Mouse (Mus musculus) megakaryocyte, adult 5-6 weeks (primary cell): ENCODE data around the gene Zc3h12d. TPM values are rescaled to one million over a fixed set of nuclear protein-coding genes. Genes with fewer than 3 reads are reported as not detected.
"Not testable (repeated sequence)": the region's sequence is repeated elsewhere in the genome, so short reads cannot be mapped to it uniquely, and the experiment has no call there.

Source experiments
- ATAC-seq: 2 replicates; pipeline ENCODE4 v1.8.0; 2016; ENCODE audit warnings: mild to moderate bottlenecking, inconsistent platforms; ENCODE audit not compliant: poor library complexity, severe bottlenecking
- total RNA-seq, 2 experiments: library from RNA; stranded (forward) in 1 of 2; stranded (reverse) in 1 of 2; fragments of 153-499, 151-499 nt in 1 of 2; fragments of 221-1000, 200-1000 nt in 1 of 2; gene quantifications; 2 replicates each; pipeline versions ENCODE4 v1.2.3 to v1.2.4; 2015 to 2017

The Zc3h12d gene
- total RNA-seq, 2 experiments from 2014 or later = 7.3 to 9.3 TPM

GRCm38 (mm10) chr10:7870571-7871315 is 38.5 kb downstream of the Zc3h12d start:
- ATAC-seq = 0 out of 2 replicates have a peak, but pooled peaks have one; percentile 30

DNA sequence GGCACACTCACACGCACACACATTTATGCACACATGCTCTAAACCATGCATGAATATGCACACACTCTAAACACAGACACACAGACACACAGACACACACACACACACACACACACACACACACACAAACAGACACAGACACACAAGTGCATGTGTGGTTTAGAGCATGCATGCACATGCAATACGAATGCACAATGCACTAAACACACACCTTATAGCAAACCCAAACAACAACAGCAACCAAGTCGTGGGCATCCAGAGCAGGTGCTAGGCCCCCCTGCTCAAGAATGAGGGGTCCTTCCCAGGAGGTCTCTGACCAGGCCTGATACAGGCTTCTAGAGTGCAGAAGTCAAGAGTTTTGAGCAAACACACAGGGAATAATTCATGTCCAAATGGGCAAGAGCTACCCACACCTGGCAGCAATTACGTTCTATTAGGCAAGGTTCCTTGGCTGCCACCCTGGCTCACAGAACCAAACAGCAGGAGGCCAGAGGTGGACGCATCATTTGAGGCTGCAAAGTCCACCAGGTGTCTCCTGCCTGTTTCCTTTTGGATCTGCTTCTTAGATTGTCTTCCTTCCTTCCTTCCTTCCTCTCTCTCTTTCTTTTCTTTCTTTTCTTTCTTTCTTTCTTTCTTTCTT is 39.2 kb downstream of the Zc3h12d start:
- ATAC-seq = no peak

- no peak for ATAC-seq
Observed at GRCm38 (mm10) chr10:7874194-7874593, 41.9 kb downstream of the Zc3h12d start.

- not testable (repeated sequence) for ATAC-seq
Observed at GRCm38 (mm10) chr10:7880283-7880682, 48.0 kb downstream of the Zc3h12d start.

- ATAC-seq = no peak
Observed at GRCm38 (mm10) chr10:7881971-7882370, 49.7 kb downstream of the Zc3h12d start.

DNA sequence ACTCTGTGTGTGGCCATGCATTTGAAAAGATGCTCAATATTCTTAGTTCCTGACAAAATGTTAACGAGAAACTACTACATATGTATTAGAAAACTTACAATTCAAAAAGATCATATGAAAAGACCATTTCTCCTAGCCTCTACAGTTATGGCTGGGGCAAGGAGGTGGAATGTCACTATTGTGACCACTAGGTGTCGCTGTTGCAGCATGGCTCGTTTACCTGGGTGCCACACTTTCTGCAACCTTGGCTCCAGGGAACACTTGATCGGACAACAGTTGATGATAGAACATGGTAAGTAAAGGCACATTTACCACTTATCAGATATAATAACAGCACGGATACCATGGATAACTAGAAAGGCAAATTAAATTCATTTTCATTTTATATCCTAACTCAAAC is 51.3 kb downstream of the Zc3h12d start:
- peak; percentile 92 for ATAC-seq

DNA sequence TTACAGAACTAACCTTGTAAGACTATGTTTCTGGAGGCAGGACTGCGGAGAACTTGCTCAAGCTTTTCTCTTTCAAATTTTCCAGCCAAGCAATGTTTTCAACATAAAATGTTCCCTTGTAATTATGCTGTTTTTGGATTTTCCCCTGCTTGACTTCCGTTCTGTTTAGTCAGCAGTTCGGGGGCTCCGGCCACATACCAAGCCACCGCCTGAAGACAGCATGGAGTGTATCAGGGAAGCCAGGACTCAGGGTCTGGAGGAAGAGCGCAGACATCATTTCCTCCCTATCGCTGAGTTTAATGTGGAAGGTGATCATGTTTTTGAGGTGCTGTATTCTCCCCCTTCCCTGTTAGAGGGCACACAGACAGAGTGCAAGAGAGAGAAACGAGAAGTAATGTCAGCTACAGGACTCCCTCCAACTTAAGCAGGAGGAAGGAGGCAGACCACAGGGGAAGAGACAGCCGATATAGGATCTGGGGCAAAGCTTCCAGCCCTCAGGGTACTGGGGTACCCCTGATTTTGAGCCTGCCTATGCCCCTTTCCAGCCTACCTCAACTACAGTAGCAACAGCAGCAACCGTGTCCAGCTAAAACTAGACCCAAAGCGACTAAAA is 56.1 kb downstream of the Zc3h12d start:
- ATAC-seq = peak; percentile 30; the same call in 1 of the 2 replicates

GRCm38 (mm10) chr10:7900719-7901627 is 68.7 kb downstream of the Zc3h12d start:
- ATAC-seq = no peak

DNA sequence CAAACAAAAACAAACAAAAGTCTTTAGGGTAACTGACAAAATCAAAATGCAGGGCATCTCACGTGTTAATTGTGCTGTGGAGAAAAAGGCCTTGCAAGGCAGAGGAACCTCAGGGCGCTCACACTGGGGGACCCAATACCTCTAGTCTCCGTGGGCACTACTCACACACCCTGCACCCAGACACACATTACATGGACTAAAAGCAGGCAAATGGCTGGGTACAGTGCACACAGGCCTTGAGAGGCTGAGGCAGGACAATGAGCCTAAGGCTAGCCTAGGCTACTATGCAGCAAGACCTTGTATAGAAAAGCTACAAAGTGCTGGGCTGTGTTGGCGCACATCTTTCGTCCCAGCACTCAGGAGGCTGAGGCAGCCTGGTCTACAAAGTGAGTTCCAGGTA is 71.9 kb downstream of the Zc3h12d start:
- ATAC-seq = no peak

DNA sequence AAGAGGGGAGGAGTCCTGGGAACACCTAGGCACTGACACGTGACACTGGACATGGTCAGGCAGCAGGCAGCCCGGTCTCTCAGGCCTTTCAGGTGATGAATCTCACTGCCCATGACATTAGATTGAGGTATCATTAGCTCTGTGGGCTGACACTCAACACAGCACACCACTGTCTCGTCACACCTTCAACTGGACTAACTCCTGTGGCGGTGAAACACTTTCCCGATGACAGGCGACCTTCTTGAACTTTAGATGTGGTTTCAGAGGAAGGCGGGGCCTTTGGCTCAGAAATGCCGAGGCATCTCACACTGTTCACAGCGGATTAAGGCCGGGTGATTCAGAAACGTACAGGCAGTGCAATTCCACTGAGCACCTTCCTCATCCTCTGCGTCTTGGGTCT is 74.9 kb downstream of the Zc3h12d start:
- peak; percentile 40 for ATAC-seq

GRCm38 (mm10) chr10:7911268-7911667 is 79.0 kb downstream of the Zc3h12d start:
- no peak for ATAC-seq

Other genes starting within 250 kb of the Zc3h12d start
- 0.13 and 0.27 TPM in 2 replicates for gene Lrp11, start 242.7 kb upstream of the Zc3h12d start, total RNA-seq (2015)
- 0.26 and 2.2 TPM in 2 replicates for gene Lrp11, start 242.7 kb upstream of the Zc3h12d start, total RNA-seq (2017)
- gene Nup43, start 165.0 kb upstream of the Zc3h12d start, total RNA-seq (2015) = 12.3 and 20.3 TPM in 2 replicates
- gene Nup43, start 165.0 kb upstream of the Zc3h12d start, total RNA-seq (2017) = 9.9 and 10.1 TPM in 2 replicates
- gene Pcmt1, start 151.3 kb upstream of the Zc3h12d start, total RNA-seq (2015) = 73.3 and 73.6 TPM in 2 replicates
- 49.9 and 66.4 TPM in 2 replicates for gene Pcmt1, start 151.3 kb upstream of the Zc3h12d start, total RNA-seq (2017)
- gene Lats1, start 151.3 kb upstream of the Zc3h12d start, total RNA-seq (2015) = 20.1 and 20.2 TPM in 2 replicates
- 12.6 and 16.4 TPM in 2 replicates for gene Lats1, start 151.3 kb upstream of the Zc3h12d start, total RNA-seq (2017)
- 68.2 and 90.5 TPM in 2 replicates for gene Katna1, start 106.5 kb upstream of the Zc3h12d start, total RNA-seq (2015)
- gene Katna1, start 106.5 kb upstream of the Zc3h12d start, total RNA-seq (2017) = 48.8 and 59.5 TPM in 2 replicates
- 47.8 and 54.0 TPM in 2 replicates for gene Ginm1, start 39.6 kb upstream of the Zc3h12d start, total RNA-seq (2015)
- gene Ginm1, start 39.6 kb upstream of the Zc3h12d start, total RNA-seq (2017) = 58.8 and 74.6 TPM in 2 replicates
- 36.4 and 39.4 TPM in 2 replicates for gene Ppil4, start 39.6 kb upstream of the Zc3h12d start, total RNA-seq (2015)
- gene Ppil4, start 39.6 kb upstream of the Zc3h12d start, total RNA-seq (2017) = 73.5 and 79.8 TPM in 2 replicates
- gene Tab2, start 123.8 kb downstream of the Zc3h12d start, total RNA-seq (2015) = 290 and 301 TPM in 2 replicates
- 105 and 120 TPM in 2 replicates for gene Tab2, start 123.8 kb downstream of the Zc3h12d start, total RNA-seq (2017)